Mouse (Mus musculus) midbrain, embryonic 11.5 days (tissue): ENCODE results near the gene Ppp1r36. TPM values are rescaled to one million over a fixed set of nuclear protein-coding genes. Genes with fewer than 3 reads are reported as not detected.

Source experiments
- ATAC-seq: fragments of 200-750 bp; cut with Nextera tagmentation; 2 replicates; pipeline ENCODE4 v1.8.0; 2017; ENCODE audit warnings: moderate TSS enrichment, moderate library complexity; ENCODE audit not compliant: low FRiP score
- DNase-seq: peaks from one replicate; pipeline ENCODE4 v3.0.0; 2015; ENCODE audit warnings: low spot score; ENCODE audit errors: missing footprints
- H3K27ac ChIP-seq: fragments of 300-500 bp; sonication (generic); 2 replicates; pipeline ENCODE4 v1.5.1; 2014; ENCODE audit warnings: low read depth, low read length
- H3K27me3 ChIP-seq: fragments of 300-500 bp; sonication (generic); 2 replicates; pipeline ENCODE4 v1.6.1; 2014; ENCODE audit warnings: mild to moderate bottlenecking, low read length, moderate library complexity, mixed read lengths; ENCODE audit not compliant: control insufficient read depth, insufficient read depth
- H3K36me3 ChIP-seq: fragments of 300-500 bp; sonication (generic); 2 replicates; pipeline ENCODE4 v1.6.1; 2014; ENCODE audit warnings: mild to moderate bottlenecking, low read length, moderate library complexity, mixed read lengths; ENCODE audit not compliant: control insufficient read depth, insufficient read depth
- H3K4me1 ChIP-seq: fragments of 300-500 bp; sonication (generic); 2 replicates; pipeline ENCODE4 v1.6.1; 2014; ENCODE audit warnings: low read length; ENCODE audit not compliant: control insufficient read depth, insufficient read depth
- H3K4me2 ChIP-seq: fragments of 300-500 bp; sonication (generic); 2 replicates; pipeline ENCODE4 v1.6.1; 2014; ENCODE audit warnings: mild to moderate bottlenecking, moderate library complexity
- H3K4me3 ChIP-seq: fragments of 300-500 bp; sonication (generic); 2 replicates; pipeline ENCODE4 v1.5.1; 2014; ENCODE audit warnings: low read depth, low read length
- H3K9ac ChIP-seq: fragments of 300-500 bp; sonication (generic); 2 replicates; pipeline ENCODE4 v1.6.1; 2014; ENCODE audit warnings: low read length
- H3K9me3 ChIP-seq: fragments of 300-500 bp; sonication (generic); 2 replicates; pipeline ENCODE4 v1.6.1; 2016; ENCODE audit warnings: low read length; ENCODE audit not compliant: control insufficient read depth
- WGBS: fragments of 180-500 bp; shearing (Covaris S2); extraction: QIAGEN DNeasy Blood & Tissue Kit; methylation state at CpG from one replicate; pipeline ENCODE4 v1.1.7; 2014; 5-methylcytosine and 5-hydroxymethylcytosine counted together
- polyA plus RNA-seq: library from polyadenylated mRNA; unstranded; fragments of >200 nt; fragmentation: Nextera tagmentation; extraction: Ambion mirVana; gene quantifications from 2 replicates; pipeline ENCODE4 v1.2.1, GENCODE M21; 2014

Ppp1r36 gene
- polyA plus RNA-seq, 1 experiment from 2014 or later, result 0.51 TPM

DNA sequence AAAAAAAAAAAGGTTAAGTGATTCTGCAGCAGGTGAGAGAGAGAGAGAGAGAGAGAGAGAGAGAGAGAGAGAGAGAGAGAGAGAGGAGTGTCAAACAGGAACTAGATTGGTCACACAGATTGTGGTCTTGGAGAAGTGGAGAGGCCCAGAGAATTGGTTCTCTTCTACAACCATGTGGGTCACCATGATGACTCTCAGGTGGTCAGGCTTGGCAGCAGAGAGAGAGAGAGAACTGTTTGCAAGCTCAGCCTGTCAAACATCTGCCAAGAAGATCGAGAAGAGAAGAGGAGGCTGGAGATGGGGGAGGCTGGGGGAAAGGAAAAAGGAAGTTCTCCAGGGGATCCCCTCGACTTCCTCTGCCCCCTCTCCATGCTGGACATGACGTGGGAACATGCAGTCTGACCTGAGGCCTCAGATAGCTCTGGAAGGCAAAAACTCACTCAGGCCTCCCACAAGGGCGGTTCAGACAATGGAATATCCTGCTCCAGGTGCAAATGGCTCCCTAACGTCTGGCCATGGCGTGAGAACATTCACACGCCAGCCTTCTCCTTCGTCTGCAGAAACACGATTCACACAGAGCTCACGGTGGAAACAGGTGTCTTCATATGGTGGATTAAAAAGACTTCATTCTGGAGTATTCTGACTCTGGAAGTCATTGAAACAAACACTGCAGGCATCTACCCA is 56.4 kb downstream of the Ppp1r36 start:
- H3K4me3 ChIP-seq, result no peak overlapping the region
- no peaks in the 10 kb centered on the region for H3K27me3 ChIP-seq
- H3K36me3 ChIP-seq, result no peaks in the 10 kb centered on the region
- WGBS, result 84% methylated on average over 10 of the region's 10 CpGs
- no peak for ATAC-seq
- H3K27ac ChIP-seq, result no peak overlapping the region
- H3K4me1 ChIP-seq, result no peaks in the 10 kb centered on the region; the same call in 1 of the 2 replicates
- peak; percentile 21 for DNase-seq
- no peak overlapping the region for H3K4me2 ChIP-seq
- H3K9ac ChIP-seq, result no peak overlapping the region
- H3K9me3 ChIP-seq, result no peaks in the 10 kb centered on the region

DNA sequence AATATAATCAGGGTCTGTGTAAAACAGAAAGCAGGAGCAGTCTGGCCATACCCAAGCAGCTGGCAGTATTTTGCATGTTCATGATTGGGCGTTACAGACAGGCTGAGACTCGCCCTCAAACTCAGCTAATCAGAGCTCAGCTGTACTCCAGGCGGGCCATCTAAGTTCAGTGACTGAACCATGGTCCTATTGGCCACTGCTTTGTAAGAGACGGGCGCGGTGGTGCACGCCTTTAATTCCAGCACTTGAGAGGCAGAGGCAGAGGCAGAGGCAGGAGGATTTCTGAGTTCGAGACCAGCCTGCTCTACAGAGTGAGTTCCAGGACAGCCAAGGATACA is 56.9 kb downstream of the Ppp1r36 start:
- WGBS, result 86% methylated on average over 8 of the region's 8 CpGs
- Histone ChIP-seq H3K27ac (no peak overlapping the region), H3K4me1 (no peaks in the 10 kb centered on the region; the same call in 1 of the 2 replicates), H3K4me2 (no peak overlapping the region), H3K36me3 (no peaks in the 10 kb centered on the region), H3K9ac (no peak overlapping the region), H3K27me3 (no peaks in the 10 kb centered on the region), H3K4me3 (no peak overlapping the region), H3K9me3 (no peaks in the 10 kb centered on the region)
- DNase-seq (peak; percentile 56), ATAC-seq (no peak)

DNA sequence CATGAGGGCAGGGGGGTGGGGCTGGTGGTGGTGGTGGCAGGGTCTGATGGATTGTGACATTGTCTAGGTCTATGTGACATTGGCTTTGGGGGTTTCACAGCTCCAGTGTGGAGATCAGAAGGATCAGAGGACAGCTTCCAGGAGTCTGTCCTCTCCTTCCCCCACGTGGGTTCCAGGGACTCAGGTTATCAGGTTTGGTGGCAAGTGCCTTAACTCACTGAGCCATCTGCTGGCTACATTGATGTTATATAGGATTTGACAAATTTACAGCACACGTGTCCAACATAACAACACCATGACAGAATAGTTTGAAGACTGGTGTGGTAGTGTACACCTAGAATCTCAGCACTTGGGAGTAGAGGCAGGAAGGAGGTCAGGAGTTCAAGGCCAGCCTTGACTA is 57.5 kb downstream of the Ppp1r36 start:
- H3K4me2 ChIP-seq, result no peak overlapping the region
- WGBS, result 55% methylated on average over 2 of the region's 2 CpGs
- peak; percentile 37 for DNase-seq
- no peaks in the 10 kb centered on the region for H3K36me3 ChIP-seq
- H3K4me3 ChIP-seq, result no peak overlapping the region
- H3K4me1 ChIP-seq, result no peaks in the 10 kb centered on the region; the same call in 1 of the 2 replicates
- no peak overlapping the region for H3K9ac ChIP-seq
- no peak overlapping the region for H3K27ac ChIP-seq
- no peak for ATAC-seq
- H3K9me3 ChIP-seq, result no peaks in the 10 kb centered on the region
- no peaks in the 10 kb centered on the region for H3K27me3 ChIP-seq

DNA sequence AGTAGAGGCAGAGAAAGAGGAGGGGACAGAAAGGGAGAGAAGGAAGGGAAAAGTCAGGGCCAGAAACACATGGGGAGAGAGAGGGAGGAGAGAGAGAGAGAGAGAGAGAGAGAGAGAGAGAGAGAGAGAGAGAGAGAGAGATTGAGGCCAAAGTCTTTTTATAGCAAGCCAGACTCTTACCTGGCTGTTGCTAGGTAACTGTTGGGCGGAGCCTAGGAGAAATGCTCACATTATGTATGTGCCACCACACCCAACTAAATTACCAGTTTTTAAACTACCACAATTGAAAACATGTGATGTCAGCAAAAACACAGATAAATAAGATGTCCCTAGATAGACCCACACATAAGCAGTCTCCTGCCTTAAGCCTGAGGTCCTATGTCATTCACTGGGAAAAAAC is 58.8 kb downstream of the Ppp1r36 start:
- no peak overlapping the region for H3K9ac ChIP-seq
- H3K27me3 ChIP-seq, result no peaks in the 10 kb centered on the region
- 79% methylated on average over 1 of the region's 1 CpGs for WGBS
- H3K36me3 ChIP-seq, result no peaks in the 10 kb centered on the region
- DNase-seq, result no peak
- no peaks in the 10 kb centered on the region; the same call in 1 of the 2 replicates for H3K4me1 ChIP-seq
- no peak overlapping the region for H3K27ac ChIP-seq
- H3K4me3 ChIP-seq, result no peak overlapping the region
- H3K9me3 ChIP-seq, result no peaks in the 10 kb centered on the region
- no peak overlapping the region for H3K4me2 ChIP-seq
- ATAC-seq, result no peak

DNA sequence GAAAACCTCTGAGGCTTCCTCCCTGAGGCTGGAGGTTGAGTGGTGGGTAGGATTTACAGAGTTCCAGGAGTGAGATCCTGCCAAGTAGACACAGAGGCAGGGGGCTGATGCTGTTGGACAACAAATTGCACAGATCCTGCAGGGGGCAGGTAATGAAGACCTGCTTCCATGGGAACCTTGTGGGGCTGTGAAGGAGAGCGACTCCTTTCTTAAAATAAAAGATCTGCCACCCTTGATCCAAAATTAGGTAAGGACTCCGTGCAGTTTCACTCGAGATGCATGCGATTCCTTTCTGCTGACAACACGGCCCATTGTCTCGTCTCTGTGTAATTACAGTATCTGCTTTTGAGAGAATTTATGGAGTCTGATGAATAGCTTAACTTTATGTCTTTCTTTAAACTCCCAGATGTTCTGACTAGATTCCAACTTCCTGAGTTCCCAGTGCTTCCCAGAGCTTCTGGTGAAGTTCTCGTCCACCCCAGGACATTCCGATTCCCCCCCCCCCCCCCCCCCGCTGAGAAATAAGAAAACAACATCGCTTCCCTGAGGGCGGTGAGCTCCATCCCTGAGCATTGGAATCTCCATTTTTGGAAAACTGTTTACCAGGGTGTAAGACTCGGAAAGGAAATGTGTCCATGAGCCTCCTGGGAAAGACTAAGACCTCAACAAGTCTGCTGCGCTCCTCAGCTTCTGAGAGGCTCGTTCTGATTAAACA is 61.1 kb downstream of the Ppp1r36 start:
- DNase-seq (no peak), ATAC-seq (no peak)
- Histone ChIP-seq H3K4me3 (no peak overlapping the region), H3K4me1 (no peaks in the 10 kb centered on the region), H3K36me3 (no peaks in the 10 kb centered on the region), H3K9me3 (no peaks in the 10 kb centered on the region), H3K27me3 (no peaks in the 10 kb centered on the region), H3K4me2 (no peak overlapping the region), H3K9ac (no peak overlapping the region), H3K27ac (no peak overlapping the region)
- 56% methylated on average over 14 of the region's 14 CpGs for whole genome bisulfite sequencing

DNA sequence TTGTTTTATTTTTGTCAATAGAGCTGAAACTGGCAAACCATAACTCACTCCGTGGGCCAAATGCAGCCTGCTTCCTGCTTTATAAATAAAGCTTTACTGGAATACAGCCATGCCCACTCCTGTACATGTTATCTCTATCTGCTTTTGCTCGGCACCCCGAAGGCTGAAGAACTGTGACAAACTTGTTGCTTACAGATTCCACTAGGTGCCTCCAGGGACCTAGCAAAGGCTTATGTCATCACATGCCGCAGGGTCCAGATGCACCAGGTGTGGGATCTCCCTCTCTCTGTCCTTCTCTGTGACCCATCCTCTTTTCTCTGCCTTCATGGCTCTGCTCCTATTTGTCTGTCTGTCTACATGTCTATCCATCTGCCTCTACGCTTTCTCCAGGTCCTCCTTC is 61.8 kb downstream of the Ppp1r36 start:
- 82% methylated on average over 5 of the region's 5 CpGs for WGBS
- DNase-seq (no peak), ATAC-seq (no peak)
- H3K27me3 ChIP-seq, result no peaks in the 10 kb centered on the region
- no peak overlapping the region for H3K4me2 ChIP-seq
- H3K4me3 ChIP-seq, result no peak overlapping the region
- no peak overlapping the region for H3K9ac ChIP-seq
- no peaks in the 10 kb centered on the region for H3K36me3 ChIP-seq
- no peak overlapping the region for H3K27ac ChIP-seq
- H3K9me3 ChIP-seq, result no peaks in the 10 kb centered on the region
- no peaks in the 10 kb centered on the region for H3K4me1 ChIP-seq

DNA sequence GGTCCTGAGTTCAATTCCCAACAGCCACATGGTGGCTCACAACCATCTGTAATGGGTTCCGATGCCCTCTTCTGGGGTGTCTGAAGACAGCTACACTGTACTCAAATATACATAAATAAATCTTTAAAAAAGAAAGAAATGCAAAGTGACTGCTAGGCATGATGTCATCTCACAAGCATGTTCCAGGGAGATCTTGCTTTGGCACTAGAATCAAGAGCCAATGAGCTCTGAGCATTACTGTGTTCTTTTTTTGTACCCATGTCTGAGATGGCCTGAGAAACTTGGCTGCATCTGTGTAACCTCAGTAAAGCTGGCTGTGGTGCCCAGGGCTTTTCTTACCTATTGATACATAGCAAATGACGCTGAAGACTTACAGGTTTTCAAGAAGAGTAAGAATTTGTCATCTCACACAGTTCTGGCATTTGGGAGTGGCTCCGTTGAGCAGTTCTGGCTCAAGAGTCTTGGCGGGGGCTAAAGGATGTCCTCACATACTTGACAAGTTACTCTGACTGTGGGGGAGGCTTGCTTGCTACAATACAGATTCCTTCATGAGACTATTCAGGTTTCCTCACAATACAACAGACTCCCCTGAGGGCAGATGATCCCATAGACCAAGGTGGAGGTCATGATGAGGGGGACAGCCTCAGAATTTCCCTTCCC is 62.6 kb downstream of the Ppp1r36 start:
- H3K9ac ChIP-seq, result no peak overlapping the region
- 93% methylated on average over 4 of the region's 4 CpGs for WGBS
- no peaks in the 10 kb centered on the region for H3K36me3 ChIP-seq
- no peaks in the 10 kb centered on the region for H3K4me1 ChIP-seq
- H3K4me3 ChIP-seq, result no peak overlapping the region
- no peak overlapping the region for H3K4me2 ChIP-seq
- ATAC-seq (no peak), DNase-seq (no peak)
- H3K9me3 ChIP-seq, result no peaks in the 10 kb centered on the region
- H3K27ac ChIP-seq, result no peak overlapping the region
- H3K27me3 ChIP-seq, result no peaks in the 10 kb centered on the region

DNA sequence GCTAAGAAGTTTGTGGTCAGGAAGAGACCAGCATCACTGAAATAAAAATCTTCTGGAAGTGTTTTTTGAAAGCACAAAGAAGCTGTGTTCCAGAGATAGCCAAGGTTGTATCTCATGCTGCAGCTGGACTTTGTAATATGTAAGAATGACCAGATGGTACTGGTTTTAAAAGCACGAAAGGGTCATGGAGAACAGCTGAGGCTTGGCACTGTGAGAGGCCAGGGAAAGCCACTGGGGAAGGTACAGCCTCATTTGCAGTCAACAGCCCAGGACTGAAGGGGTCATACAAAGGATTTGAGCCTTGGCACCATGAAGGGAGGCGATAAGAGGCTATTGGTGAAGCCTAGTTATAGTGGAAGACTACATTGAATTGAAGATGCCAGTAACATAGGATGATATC is 65.1 kb downstream of the Ppp1r36 start:
- no peak overlapping the region for H3K27ac ChIP-seq
- no peaks in the 10 kb centered on the region for H3K4me1 ChIP-seq
- no peak overlapping the region for H3K4me3 ChIP-seq
- H3K9ac ChIP-seq, result no peak overlapping the region
- H3K4me2 ChIP-seq, result no peak overlapping the region
- no peaks in the 10 kb centered on the region for H3K9me3 ChIP-seq
- no peaks in the 10 kb centered on the region for H3K27me3 ChIP-seq
- ATAC-seq, result no peak
- DNase-seq, result no peak
- WGBS, result 85% methylated on average over 2 of the region's 2 CpGs
- no peaks in the 10 kb centered on the region for H3K36me3 ChIP-seq

DNA sequence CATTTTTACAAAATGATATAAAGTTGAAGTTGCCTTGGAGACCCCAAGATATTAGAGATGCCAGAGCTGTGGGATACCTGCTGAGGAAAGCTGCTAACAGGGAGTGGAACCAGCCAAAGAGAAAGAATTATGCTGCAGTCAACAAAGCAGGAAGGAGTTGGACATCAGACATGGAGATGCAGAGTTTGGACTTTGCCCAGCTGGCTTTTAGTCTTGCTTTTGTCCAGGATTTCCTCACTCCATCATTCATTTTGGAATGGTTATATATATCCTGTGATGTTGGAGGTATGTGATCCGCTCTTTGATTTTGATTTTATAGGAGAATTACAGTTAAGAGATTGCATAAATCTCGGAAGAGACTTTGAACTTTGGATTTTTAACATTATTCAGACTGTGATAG is 65.6 kb downstream of the Ppp1r36 start:
- Histone ChIP-seq H3K27ac (no peak overlapping the region), H3K4me1 (no peaks in the 10 kb centered on the region), H3K4me3 (no peak overlapping the region), H3K9me3 (no peaks in the 10 kb centered on the region), H3K9ac (no peak overlapping the region), H3K36me3 (no peaks in the 10 kb centered on the region), H3K27me3 (no peaks in the 10 kb centered on the region), H3K4me2 (no peak overlapping the region)
- DNase-seq, result no peak
- ATAC-seq, result no peak
- 95% methylated on average over 2 of the region's 2 CpGs for WGBS
